9 mouse cellular contexts compared by ENCODE assay signal in the genomic region with DNA sequence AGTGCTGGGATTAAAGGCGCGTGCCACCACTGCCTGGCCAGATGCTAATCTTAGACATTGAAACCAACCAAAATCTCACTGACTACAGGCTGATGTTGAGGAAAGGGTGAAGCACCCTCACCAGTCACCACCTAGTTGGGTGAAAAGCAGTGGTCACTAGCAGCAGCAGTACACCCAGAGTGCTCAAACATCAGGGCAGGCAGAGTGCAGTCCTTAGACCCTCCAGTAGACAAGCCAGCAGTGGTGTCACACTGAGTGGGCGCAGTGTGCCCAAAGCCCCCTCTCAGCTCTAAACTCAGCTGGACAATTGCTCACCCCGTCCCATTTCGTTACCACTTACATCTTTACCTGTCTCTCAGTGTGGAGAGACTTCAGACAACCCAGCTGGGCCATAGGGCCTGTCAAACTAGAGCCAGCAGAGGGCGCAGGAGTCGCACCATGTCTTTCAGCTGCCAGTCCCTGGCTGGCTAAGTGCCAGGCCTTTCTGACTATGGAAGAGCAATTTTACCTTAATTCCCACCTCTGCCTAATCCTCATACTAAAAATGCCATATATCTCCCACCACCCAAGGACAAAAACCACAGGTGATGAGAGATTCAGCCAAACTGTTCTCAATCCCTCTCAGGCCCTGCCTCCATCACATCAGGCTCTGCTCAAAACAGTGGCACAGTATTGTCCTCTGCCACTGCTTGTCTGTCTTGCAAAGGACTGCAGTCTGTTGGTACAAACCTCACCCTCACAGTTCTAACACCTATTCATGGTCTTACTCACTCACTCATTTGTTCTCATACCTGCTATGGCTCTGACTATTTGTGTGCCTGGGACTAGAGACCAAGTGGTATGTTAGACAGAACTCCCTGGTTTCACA. TPM values are rescaled to one million over a fixed set of nuclear protein-coding genes. Genes with fewer than 3 reads are reported as not detected.
A peak's percentile ranks its signal among the peaks of the same experiment; 100 is the strongest.
DNase-seq lines count a peak whose midpoint lies in the region; ATAC-seq and TF ChIP-seq lines count a peak whose summit lies in the region.
"Had no signal": no experiment of that assay in that cellular context is flagged by ENCODE, and none has a peak within 500 bp of the region (broad histone marks: within the 10 kb centered on the region; RNA-seq: fewer than 3 reads in every experiment).

No protein-coding gene starts in this region.

- 73% methylated on average over 7 of the region's 7 CpGs for WGBS in embryonic facial prominence, embryonic 11.5 days
- WGBS in large intestine, adult 2 months: 59% methylated on average over 7 of the region's 7 CpGs

- no peaks in the 10 kb centered on the region for H3K79me2 ChIP-seq in CH12.LX (replicated peaks; ENCODE audit: control insufficient read depth, extremely low read depth, insufficient read depth, poor library complexity, severe bottlenecking)

- no peak for ATAC-seq in embryonic facial prominence, embryonic 11.5 days (replicated peaks; ENCODE audit: insufficient number of reproducible peaks, low FRiP score, low TSS enrichment, low read depth)

- peak; percentile 92 for TF ChIP-seq RAD21 in CH12.LX (IDR thresholded peaks at IDR 0.05; ENCODE audit: low read depth, low read length)

- no peak overlapping the region for H3K4me2 ChIP-seq in CH12.LX (ENCODE audit: insufficient read depth, low read depth, poor library complexity, severe bottlenecking)
- no peak overlapping the region for H3K4me2 ChIP-seq in embryonic facial prominence, embryonic 11.5 days (ENCODE audit: low read depth, low read length)
- H3K4me2 ChIP-seq: limb, embryonic 12.5 days had no signal

- no peak overlapping the region for H3K27ac ChIP-seq in CH12.LX (ENCODE audit: insufficient read depth, low read depth)
- H3K27ac ChIP-seq in embryonic facial prominence, embryonic 11.5 days (replicated peaks; ENCODE audit: low read depth, low read length): no peak overlapping the region
- H3K27ac ChIP-seq: limb, embryonic 12.5 days had no signal

- H3K27me3 ChIP-seq in CH12.LX (replicated peaks): no peaks in the 10 kb centered on the region
- H3K27me3 ChIP-seq in embryonic facial prominence, embryonic 11.5 days (ENCODE audit: control insufficient read depth, insufficient read depth, low read length): no peaks in the 10 kb centered on the region
- H3K27me3 ChIP-seq: limb, embryonic 12.5 days had no signal

- TF ChIP-seq POLR2A in CH12.LX (IDR thresholded peaks at IDR 0.05; ENCODE audit: low read depth, low read length): no peak

- peaks cover 55 to 89% of the 10 kb centered on the region in 2 experiments for H3K36me3 ChIP-seq in CH12.LX (replicated peaks in 1 of 2; ENCODE audit: control insufficient read depth in 1 of 2, insufficient read depth in 1 of 2, low read length in 1 of 2)
- peaks cover 14% of the 10 kb centered on the region for H3K36me3 ChIP-seq in embryonic facial prominence, embryonic 11.5 days (replicated peaks; ENCODE audit: control insufficient read depth, insufficient read depth, low read depth, low read length)

- no peak overlapping the region for H3K9ac ChIP-seq in CH12.LX (ENCODE audit: insufficient read depth, low read depth)
- no peak overlapping the region for H3K9ac ChIP-seq in embryonic facial prominence, embryonic 11.5 days (replicated peaks; ENCODE audit: low read length)
- H3K9ac ChIP-seq: limb, embryonic 12.5 days had no signal

- H3K9me3 ChIP-seq in CH12.LX (replicated peaks; ENCODE audit: low read length): no peaks in the 10 kb centered on the region
- no peaks in the 10 kb centered on the region for H3K9me3 ChIP-seq in embryonic facial prominence, embryonic 11.5 days (replicated peaks; ENCODE audit: control insufficient read depth, low read length)
- H3K9me3 ChIP-seq: limb, embryonic 12.5 days had no signal

- TF ChIP-seq EP300 in CH12.LX (IDR thresholded peaks at IDR 0.05; ENCODE audit: low read length): no peak

- in situ Hi-C loops in CH12.LX (cut with MboI; ENCODE audit: low pct_ligation_motif_present, low pct_unique_long_range_greater_than_20kb, low sequenced_read_pairs): loop anchor here (5.0 kb wide), 2 partner anchors 37 to 77 kb away; no protein-coding TSS in a partner anchor

- H3K4me1 ChIP-seq in CH12.LX (ENCODE audit: control insufficient read depth in 1 of 2, insufficient read depth in 2 of 2): no peaks in the 10 kb centered on the region; a peak in 1 of 4 replicates
- H3K4me1 ChIP-seq in embryonic facial prominence, embryonic 11.5 days (ENCODE audit: control insufficient read depth, insufficient read depth, low read length): no peaks in the 10 kb centered on the region
- H3K4me1 ChIP-seq: limb, embryonic 12.5 days had no signal

- dilution Hi-C loops in CH12.LX (cut with MboI; ENCODE audit: extremely low pct_ligation_motif_present, extremely low pct_unique_long_range_greater_than_20kb, low sequenced_read_pairs): no loop called here

- H3K4me3 ChIP-seq in CH12.LX (replicated peaks in 1 of 3; ENCODE audit: low read depth in 2 of 3, low read length in 2 of 3, poor library complexity in 1 of 3): no peak overlapping the region
- H3K4me3 ChIP-seq in embryonic facial prominence, embryonic 11.5 days (ENCODE audit: low read depth, low read length): no peak overlapping the region
- H3K4me3 ChIP-seq: limb, embryonic 12.5 days had no signal

- peak; percentile 76 for DNase-seq in CH12.LX (ENCODE audit: extremely low read depth)
- DNase-seq in adrenal gland, postnatal 36 days: peak; percentile 89 to 91
- peak; percentile 59 for DNase-seq in embryonic facial prominence, embryonic 11.5 days (ENCODE audit: low spot score)
- DNase-seq in heart, adult 9 months (ENCODE audit: low spot score in 2 of 2): peak; percentile 46 to 59
- DNase-seq in large intestine, adult 2 months (ENCODE audit: low read depth, low spot score): peak; percentile 70
- peak; percentile 76 to 81 for DNase-seq in lung, adult 18-20 months
- DNase-seq in retina, postnatal 7 days (ENCODE audit: low read depth, low spot score): peak; percentile 57
- DNase-seq in urinary bladder, adult 18-20 months (ENCODE audit: low spot score in 2 of 2): peak; percentile 48 to 67

- TF ChIP-seq CTCF in CH12.LX (conservative IDR thresholded peaks at IDR 0.05 in 1 of 2, IDR thresholded peaks at IDR 0.05 in 1 of 2; ENCODE audit: low read depth in 2 of 2, low read length in 2 of 2): peak; percentile 73 to 95

TF ChIP-seq in CH12.LX, 34 proteins besides CTCF, POLR2A, EP300 and RAD21:
- no peak for TF ChIP-seq MAFK (IDR thresholded peaks at IDR 0.05; ENCODE audit: insufficient replicate concordance, low read length)
- TF ChIP-seq SIN3A (IDR thresholded peaks at IDR 0.05; ENCODE audit: low read length): peak; percentile 15; the same call in 1 of the 2 replicates
- TF ChIP-seq IRF4 (IDR thresholded peaks at IDR 0.05; ENCODE audit: low read depth, low read length): peak; percentile 40; the same call in 1 of the 2 replicates
- TF ChIP-seq SMC3 (IDR thresholded peaks at IDR 0.05; ENCODE audit: low read depth, low read length): peak; percentile 98
- TF ChIP-seq ZC3H11A (IDR thresholded peaks at IDR 0.05; ENCODE audit: low read depth, low read length): peak; percentile 86

RNA-seq across cellular contexts. Expression of a gene that starts 41.3 kb away (rescaled TPM):
- total RNA-seq in CH12.LX (2012; rRNA removed): 0.04 TPM in 1 of 2 replicates, not detected in the other
- total RNA-seq in CH12.LX (2014; rRNA removed): 0.05 and 0.09 TPM in 2 replicates
- polyA plus RNA-seq in CH12.LX (2012; ENCODE audit: insufficient read length, low read depth): not detected in 2 replicates
- total RNA-seq in adrenal gland, postnatal 36 days (2021): under 1 TPM; 0.16 to 0.63 TPM
- polyA plus RNA-seq in embryonic facial prominence, embryonic 11.5 days (2014; fragmentation: Nextera tagmentation; extraction: Ambion mirVana): 5.9 and 6.4 TPM in 2 replicates
- 13.1 and 21.3 TPM in 2 replicates for polyA plus RNA-seq in large intestine, adult 2 months (2012; rRNA removed)

RNA-seq across cellular contexts. Expression of a gene that starts 46.7 kb away (rescaled TPM):
- 7.9 and 9.1 TPM in 2 replicates for total RNA-seq in CH12.LX (2012; rRNA removed)
- 6.3 and 6.4 TPM in 2 replicates for total RNA-seq in CH12.LX (2014; rRNA removed)
- polyA plus RNA-seq in CH12.LX (2012; ENCODE audit: insufficient read length, low read depth): 6.8 and 7.3 TPM in 2 replicates
- total RNA-seq in adrenal gland, postnatal 36 days (2021): 10 to 100 TPM; 10.1 to 11.8 TPM
- 10.3 and 10.7 TPM in 2 replicates for polyA plus RNA-seq in embryonic facial prominence, embryonic 11.5 days (2014; fragmentation: Nextera tagmentation; extraction: Ambion mirVana)
- 5.1 and 10.8 TPM in 2 replicates for polyA plus RNA-seq in large intestine, adult 2 months (2012; rRNA removed)
